Mouse (Mus musculus) limb, embryonic 10.5 days (tissue): ENCODE results near the gene Zfp488. TPM values are rescaled to one million over a fixed set of nuclear protein-coding genes. Genes with fewer than 3 reads are reported as not detected.

Experiments used
- DNase-seq: peaks from one replicate; pipeline ENCODE4 v3.0.0-alpha.2; 2017; ENCODE audit warnings: low spot score
- H3K27ac ChIP-seq: fragments of 300-500 bp; sonication (generic); 2 replicates; pipeline ENCODE4 v1.5.1; 2016; ENCODE audit warnings: mild to moderate bottlenecking
- H3K27me3 ChIP-seq: fragments of 300-500 bp; sonication (generic); 2 replicates; pipeline ENCODE4 v1.6.1; 2016; ENCODE audit warnings: low read depth, mild to moderate bottlenecking; ENCODE audit not compliant: poor library complexity, severe bottlenecking
- H3K36me3 ChIP-seq: fragments of 300-500 bp; sonication (generic); 2 replicates; pipeline ENCODE4 v1.6.1; 2016; ENCODE audit warnings: mild to moderate bottlenecking, moderate library complexity
- H3K4me1 ChIP-seq: fragments of 300-500 bp; sonication (generic); 2 replicates; pipeline ENCODE4 v1.6.1; 2016
- H3K4me3 ChIP-seq: fragments of 300-500 bp; sonication (generic); 2 replicates; pipeline ENCODE4 v1.5.1; 2016; ENCODE audit warnings: mild to moderate bottlenecking, moderate library complexity
- H3K9me3 ChIP-seq: fragments of 300-500 bp; sonication (generic); replicated peaks from 2 replicates; pipeline ENCODE4 v1.6.1; 2016; ENCODE audit warnings: mild to moderate bottlenecking
- WGBS: fragments of 180-500 bp; shearing (Covaris S2); methylation state at CpG from one replicate; pipeline ENCODE4 v1.1.7; 2016; 5-methylcytosine and 5-hydroxymethylcytosine counted together
- polyA plus RNA-seq: library from polyadenylated mRNA; unstranded; fragments of >200 nt; fragmentation: Nextera tagmentation; extraction: Ambion mirVana; gene quantifications from 2 replicates; pipeline ENCODE4 v1.2.1, GENCODE M21; 2016

The Zfp488 gene
- polyA plus RNA-seq, 1 experiment from 2014 or later: 0.08 TPM

DNA sequence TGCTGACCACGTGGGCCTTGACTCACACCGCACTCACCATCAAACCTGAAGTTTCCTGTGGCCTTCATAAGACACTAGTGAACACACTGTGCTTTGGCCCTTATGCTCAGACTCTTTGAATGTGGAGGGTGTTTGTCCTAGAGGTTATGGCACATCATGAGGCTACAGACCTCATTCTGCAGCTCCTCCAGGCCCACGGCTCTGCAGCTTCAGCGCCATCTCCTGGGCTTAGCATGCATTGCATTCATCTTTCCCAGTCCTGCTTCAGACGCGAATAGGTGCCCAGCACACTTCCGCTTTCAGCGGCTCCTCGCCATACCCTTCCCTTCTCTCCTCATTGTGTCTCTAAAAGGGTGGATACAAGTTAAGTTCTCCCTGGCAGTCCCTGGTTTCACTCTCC, 39.4 kb downstream of the Zfp488 start:
- peak overlapping the region; percentile 33; the same call in 1 of the 2 replicates for H3K4me3 ChIP-seq
- no peaks in the 10 kb centered on the region for H3K36me3 ChIP-seq
- DNase-seq: peak; percentile 87
- H3K27ac ChIP-seq: 0 out of 2 replicates have a peak overlapping the region, but pooled peaks have one; percentile 14
- 27% methylated on average over 9 of the region's 9 CpGs for WGBS
- peaks cover 5% of the 10 kb centered on the region; the same call in 1 of the 2 replicates for H3K4me1 ChIP-seq
- H3K27me3 ChIP-seq: peaks cover 27% of the 10 kb centered on the region
- no peaks in the 10 kb centered on the region for H3K9me3 ChIP-seq

DNA sequence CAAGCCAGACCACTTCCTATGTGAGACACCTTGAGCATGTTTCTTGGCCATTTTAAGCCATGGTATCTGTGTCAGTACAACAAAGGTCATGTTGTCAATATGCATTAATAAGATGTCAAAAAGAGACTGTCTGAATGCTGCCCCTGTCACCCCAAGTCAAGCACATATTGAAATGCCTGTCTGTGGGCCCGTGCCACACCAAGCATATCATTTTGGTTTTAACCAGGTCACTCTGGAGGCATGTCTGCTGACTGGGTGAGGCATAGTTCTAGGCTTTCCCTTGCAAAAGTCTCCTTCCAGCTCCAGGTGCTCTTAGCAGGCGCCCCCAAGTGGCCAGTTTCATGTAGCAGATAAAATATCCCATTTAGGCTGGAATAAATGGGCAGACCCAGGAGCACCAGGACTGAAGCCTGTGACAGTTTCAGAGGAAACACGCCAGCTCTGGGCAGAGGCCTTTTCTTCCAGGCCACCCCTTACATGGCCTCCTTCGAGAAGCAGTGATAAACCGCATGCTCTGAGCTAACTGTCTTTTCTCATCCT, 44.7 kb downstream of the Zfp488 start:
- Histone ChIP-seq H3K36me3 (no peaks in the 10 kb centered on the region), H3K9me3 (no peaks in the 10 kb centered on the region), H3K4me3 (no peak overlapping the region), H3K27me3 (peaks cover 55% of the 10 kb centered on the region), H3K27ac (no peak overlapping the region), H3K4me1 (peaks cover 8% of the 10 kb centered on the region)
- WGBS: 46% methylated on average over 5 of the region's 5 CpGs
- DNase-seq: peak; percentile 76

DNA sequence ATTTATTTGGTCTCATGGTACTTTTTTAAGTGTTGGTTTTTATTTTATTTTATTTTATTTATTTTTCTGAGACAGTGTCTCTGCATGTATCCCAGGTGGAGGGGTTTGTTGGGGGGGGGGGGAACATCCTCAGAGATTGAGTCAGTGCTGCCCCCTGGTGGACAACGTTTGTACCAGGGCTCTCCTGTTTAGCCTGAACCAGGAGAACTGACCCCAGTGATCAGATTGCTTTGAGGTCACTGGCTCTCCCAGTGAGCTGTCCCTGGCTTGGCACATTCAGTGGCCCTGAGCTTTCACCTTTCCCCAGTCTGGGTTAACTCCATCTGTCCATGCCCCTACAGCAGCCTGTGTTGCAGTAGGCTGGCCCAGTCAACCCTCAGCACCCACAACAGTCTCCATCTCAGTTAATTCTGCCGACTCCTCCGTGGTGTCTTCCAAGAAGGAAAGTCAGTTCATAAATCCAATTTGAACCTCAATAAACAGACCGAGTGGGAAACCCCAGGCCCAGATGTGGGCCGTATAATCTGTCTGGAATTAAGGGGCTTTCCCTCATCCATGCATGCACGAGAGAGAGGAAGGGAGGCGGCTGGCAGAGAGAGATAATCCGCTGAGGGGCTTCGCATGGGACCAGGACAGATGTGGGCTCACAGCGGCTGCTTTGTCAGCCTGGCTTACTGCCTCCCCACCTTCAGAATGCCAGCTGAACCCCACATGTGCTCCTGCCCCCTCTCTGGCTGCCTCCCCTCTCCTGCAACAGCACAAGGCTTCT, 45.4 kb downstream of the Zfp488 start:
- WGBS: 71% methylated on average over 10 of the region's 10 CpGs
- Histone ChIP-seq H3K36me3 (no peaks in the 10 kb centered on the region), H3K27ac (no peak overlapping the region), H3K4me3 (no peak overlapping the region), H3K9me3 (no peaks in the 10 kb centered on the region), H3K4me1 (peaks cover 8% of the 10 kb centered on the region), H3K27me3 (peaks cover 62% of the 10 kb centered on the region)
- DNase-seq: peak; percentile 82

DNA sequence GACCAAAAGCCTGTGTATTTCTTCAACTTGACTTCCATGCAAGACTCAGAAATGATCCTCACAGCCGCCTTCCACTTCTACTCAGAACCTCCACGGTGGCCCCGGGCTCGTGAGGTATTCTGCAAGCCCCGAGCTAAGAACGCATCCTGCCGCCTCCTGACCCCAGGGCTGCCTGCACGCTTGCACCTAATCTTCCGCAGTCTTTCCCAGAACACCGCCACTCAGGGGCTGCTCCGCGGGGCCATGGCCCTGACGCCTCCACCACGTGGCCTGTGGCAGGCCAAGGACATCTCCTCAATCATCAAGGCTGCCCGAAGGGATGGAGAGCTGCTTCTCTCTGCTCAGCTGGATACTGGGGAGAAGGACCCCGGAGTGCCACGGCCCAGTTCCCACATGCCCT, 46.7 kb downstream of the Zfp488 start:
- 39% methylated on average over 17 of the region's 17 CpGs for WGBS
- no peaks in the 10 kb centered on the region for H3K9me3 ChIP-seq
- DNase-seq: no peak
- no peak overlapping the region for H3K27ac ChIP-seq
- H3K4me1 ChIP-seq: peaks cover 8% of the 10 kb centered on the region
- no peaks in the 10 kb centered on the region for H3K36me3 ChIP-seq
- peaks cover 72% of the 10 kb centered on the region for H3K27me3 ChIP-seq
- no peak overlapping the region for H3K4me3 ChIP-seq

DNA sequence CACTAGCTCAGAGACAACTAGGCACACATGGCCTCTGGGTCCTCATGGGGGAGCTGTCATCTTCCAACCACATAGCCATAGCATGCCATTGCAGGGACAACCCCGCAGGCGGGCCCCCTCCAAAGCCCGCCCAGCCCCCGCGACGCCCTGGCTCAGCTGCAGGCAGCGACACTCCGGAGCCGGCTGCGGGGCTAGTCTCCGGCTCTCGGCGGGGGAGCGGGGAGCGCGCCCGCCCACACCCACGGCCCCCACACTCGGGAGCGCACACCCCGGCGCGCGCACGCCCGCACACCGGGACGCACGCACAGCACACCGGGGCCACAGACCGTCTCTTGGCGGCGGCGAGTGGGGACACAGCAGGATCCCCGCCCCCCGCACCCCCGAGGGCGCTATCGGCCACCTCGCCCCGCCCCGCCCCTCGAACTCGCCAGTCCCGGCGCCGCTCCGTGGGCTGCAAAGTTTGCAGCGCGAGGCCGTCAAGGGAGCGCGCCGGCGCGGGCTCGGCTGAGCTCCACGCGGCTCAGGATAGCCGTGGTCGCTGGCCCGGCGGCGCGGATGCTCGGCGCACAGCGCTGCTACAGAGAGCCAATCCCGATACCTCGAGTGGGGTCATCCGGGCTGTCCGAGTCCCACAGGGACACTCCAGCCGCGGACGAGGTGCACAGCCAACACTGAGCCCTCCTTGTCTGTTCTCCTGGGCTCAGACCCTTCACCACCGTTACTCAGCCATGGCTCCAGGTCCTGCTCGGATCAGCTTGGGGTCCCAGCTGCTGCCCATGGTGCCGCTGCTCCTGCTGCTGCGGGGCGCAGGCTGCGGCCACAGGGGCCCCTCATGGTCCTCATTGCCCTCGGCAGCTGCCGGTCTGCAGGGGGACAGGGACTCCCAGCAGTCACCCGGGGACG, 55.1 kb downstream of the Zfp488 start, which contains the start of gene Gdf10:
Gene Gdf10 (plus strand): TSS at position 420 of the 903 bp plus-strand sequence.
- no peaks in the 10 kb centered on the region for H3K36me3 ChIP-seq
- peaks cover 63% of the 10 kb centered on the region for H3K4me1 ChIP-seq
- under 1% methylated on average over 85 of the region's 85 CpGs for WGBS
- H3K9me3 ChIP-seq: no peaks in the 10 kb centered on the region
- peak within 1 kb of the TSS; percentile 82 for H3K27ac ChIP-seq
- H3K4me3 ChIP-seq: peak within 1 kb of the TSS; percentile 69
- peak; percentile 67 for DNase-seq
- H3K27me3 ChIP-seq: peaks cover 88% of the 10 kb centered on the region

DNA sequence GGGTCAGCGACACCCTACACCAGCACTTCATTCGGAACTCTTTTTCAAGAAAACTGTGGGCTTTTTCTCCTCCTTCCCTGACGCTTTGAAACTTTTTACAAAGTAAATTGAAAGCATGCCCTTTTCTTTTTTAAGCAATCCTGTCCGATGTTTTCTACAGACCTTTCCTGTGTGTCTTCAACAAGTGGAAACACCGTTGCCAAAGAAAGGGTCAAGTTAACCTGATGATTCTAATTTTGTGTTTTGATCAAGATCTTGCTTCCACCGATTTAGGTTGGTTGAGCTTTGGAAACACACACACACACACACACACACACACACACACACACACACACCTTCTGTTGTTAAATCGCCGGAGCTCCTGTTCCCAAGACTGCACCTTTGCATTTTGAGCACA, 55.8 kb downstream of the Zfp488 start:
- H3K9me3 ChIP-seq: no peaks in the 10 kb centered on the region
- peak overlapping the region; percentile 69 for H3K4me3 ChIP-seq
- H3K4me1 ChIP-seq: peaks cover 63% of the 10 kb centered on the region
- no peaks in the 10 kb centered on the region for H3K36me3 ChIP-seq
- no peak overlapping the region; the same call in 1 of the 2 replicates for H3K27ac ChIP-seq
- DNase-seq: no peak
- H3K27me3 ChIP-seq: peaks cover 85% of the 10 kb centered on the region
- 14% methylated on average over 8 of the region's 8 CpGs for WGBS

DNA sequence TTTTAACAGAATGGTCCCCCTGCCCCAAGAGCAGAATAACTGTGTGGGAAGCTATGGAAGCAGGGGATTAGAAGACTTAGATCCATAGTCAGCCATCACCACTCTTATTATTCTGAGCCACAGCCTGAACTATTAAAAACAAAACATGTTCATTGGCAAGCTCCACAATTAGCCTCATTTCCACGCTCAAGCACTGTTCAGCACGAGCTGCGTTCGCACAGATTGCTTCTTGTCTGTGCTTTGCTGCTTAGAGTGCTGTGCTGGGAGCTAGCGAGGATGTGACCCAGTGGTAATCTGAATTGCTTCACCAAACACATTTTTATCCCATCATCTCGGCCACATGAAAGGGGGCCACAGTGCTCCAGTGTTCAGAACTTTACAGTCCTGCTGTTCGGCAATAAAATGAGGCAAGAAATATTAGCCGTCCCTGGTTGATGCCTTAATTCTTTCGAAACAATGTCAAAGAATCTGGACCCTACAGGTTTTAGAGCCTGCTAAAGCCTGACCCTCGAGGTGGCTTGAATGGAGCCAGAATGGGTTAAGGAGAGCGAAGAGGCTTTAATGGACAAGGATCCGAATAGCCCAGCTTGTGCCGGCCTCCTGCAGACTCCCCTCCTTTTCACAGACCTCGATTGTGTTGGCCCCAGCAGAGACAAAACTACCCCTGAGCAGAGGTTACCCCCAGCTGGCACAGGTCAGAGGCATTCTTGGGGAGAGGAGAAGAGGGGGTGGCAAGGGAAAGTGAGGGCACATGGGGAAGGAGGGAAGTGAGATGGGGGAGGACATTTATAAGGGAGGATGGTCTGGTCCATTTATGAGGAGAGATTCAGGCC, 57.6 kb downstream of the Zfp488 start:
- Histone ChIP-seq H3K4me1 (peaks cover 63% of the 10 kb centered on the region), H3K27me3 (peaks cover 81% of the 10 kb centered on the region), H3K4me3 (no peak overlapping the region), H3K9me3 (no peaks in the 10 kb centered on the region), H3K36me3 (no peaks in the 10 kb centered on the region), H3K27ac (no peak overlapping the region)
- 37% methylated on average over 14 of the region's 14 CpGs for WGBS
- DNase-seq: no peak

Other genes starting within 250 kb of the Zfp488 start
- gene Gdf10, start 55.2 kb downstream of the Zfp488 start, polyA plus RNA-seq: 1.1 and 2.8 TPM in 2 replicates
- 0.09 TPM in 1 of 2 replicates, not detected in the other for gene Gdf2, start 37.7 kb downstream of the Zfp488 start, polyA plus RNA-seq
- gene Rbp3, start 24.8 kb downstream of the Zfp488 start, polyA plus RNA-seq: not detected in 2 replicates
- gene Gm30083, start 36.4 kb upstream of the Zfp488 start, polyA plus RNA-seq: not detected in 2 replicates
- gene Gm5460, start 38.0 kb upstream of the Zfp488 start, polyA plus RNA-seq: not detected in 2 replicates
- gene Antxrl, start 73.9 kb upstream of the Zfp488 start, polyA plus RNA-seq: not detected in 2 replicates
- gene Anxa8, start 107.2 kb upstream of the Zfp488 start, polyA plus RNA-seq: 0.65 and 0.70 TPM in 2 replicates
- not detected in 2 replicates for gene A630023A22Rik, start 124.0 kb upstream of the Zfp488 start, polyA plus RNA-seq
- not detected in 2 replicates for gene Npy4r, start 173.7 kb upstream of the Zfp488 start, polyA plus RNA-seq
- 0.43 TPM in 2 replicates for gene Gprin2, start 222.9 kb upstream of the Zfp488 start, polyA plus RNA-seq
- gene Syt15, start 240.8 kb upstream of the Zfp488 start, polyA plus RNA-seq: 0.05 TPM in 1 of 2 replicates, not detected in the other